Mouse (Mus musculus) limb, embryonic 14.5 days (tissue): ENCODE measurements around the gene Nlrp14. TPM values are rescaled to one million over a fixed set of nuclear protein-coding genes. Genes with fewer than 3 reads are reported as not detected.

Experiments used
- ATAC-seq: fragments of 200-750 bp; cut with Nextera tagmentation; 2 replicates; pipeline ENCODE4 v1.8.0; 2017; ENCODE audit warnings: low read depth, moderate number of reproducible peaks, moderate TSS enrichment; ENCODE audit not compliant: low FRiP score
- DNase-seq: peaks from one replicate; pipeline ENCODE4 v3.0.0-alpha.2; 2015; ENCODE audit warnings: low spot score
- H3K27ac ChIP-seq: fragments of 300-500 bp; sonication (generic); replicated peaks from 2 replicates; pipeline ENCODE4 v1.5.1; 2014; ENCODE audit warnings: low read depth, mild to moderate bottlenecking, low read length, moderate library complexity, mixed read lengths
- H3K27me3 ChIP-seq: fragments of 300-500 bp; sonication (generic); 2 replicates; pipeline ENCODE4 v1.6.1; 2014; ENCODE audit warnings: low read length, mixed read lengths; ENCODE audit not compliant: control insufficient read depth, insufficient read depth
- H3K36me3 ChIP-seq: fragments of 300-500 bp; sonication (generic); 2 replicates; pipeline ENCODE4 v1.6.1; 2014; ENCODE audit warnings: mild to moderate bottlenecking, low read length, moderate library complexity, mixed read lengths; ENCODE audit not compliant: control insufficient read depth, insufficient read depth
- H3K4me1 ChIP-seq: fragments of 300-500 bp; sonication (generic); 2 replicates; pipeline ENCODE4 v1.6.1; 2014; ENCODE audit warnings: antibody characterized with exemption, low read length, mixed read lengths; ENCODE audit not compliant: control insufficient read depth, insufficient read depth
- H3K4me2 ChIP-seq: fragments of 300-500 bp; sonication (generic); replicated peaks from 2 replicates; pipeline ENCODE4 v1.6.1; 2014; ENCODE audit warnings: low read depth, mild to moderate bottlenecking, low read length, moderate library complexity; ENCODE audit not compliant: severe bottlenecking
- H3K4me3 ChIP-seq: fragments of 300-500 bp; sonication (generic); replicated peaks from 2 replicates; pipeline ENCODE4 v1.5.1; 2014; ENCODE audit warnings: low read length
- H3K9ac ChIP-seq: fragments of 300-500 bp; sonication (generic); 2 replicates; pipeline ENCODE4 v1.6.1; 2014; ENCODE audit warnings: mild to moderate bottlenecking, low read depth, low read length, moderate library complexity; ENCODE audit not compliant: severe bottlenecking
- H3K9me3 ChIP-seq: fragments of 300-500 bp; sonication (generic); 2 replicates; pipeline ENCODE4 v1.6.1; 2016; ENCODE audit warnings: low read length; ENCODE audit not compliant: control insufficient read depth
- POLR2A ChIP-seq: fragments of 200-500 bp; IDR thresholded peaks from 2 replicates; pipeline ENCODE4 v1.8.0; 2012; ENCODE audit warnings: inconsistent platforms, mild to moderate bottlenecking, moderate library complexity, borderline replicate concordance; ENCODE audit not compliant: insufficient read depth, insufficient read length; ENCODE audit errors: extremely low read depth
- WGBS: fragments of 180-500 bp; shearing (Covaris S2); extraction: QIAGEN DNeasy Blood & Tissue Kit; methylation state at CpG from one replicate; pipeline ENCODE4 v1.1.7; 2014; 5-methylcytosine and 5-hydroxymethylcytosine counted together
- polyA plus RNA-seq, 2 experiments: library from polyadenylated mRNA; depleted of rRNA in 1 of 2; stranded (reverse) in 1 of 2; unstranded in 1 of 2; fragments of >200 nt; fragmentation: Nextera tagmentation in 1 of 2; extraction: Ambion mirVana in 1 of 2; gene quantifications; 2 replicates each; pipeline versions ENCODE4 v1.2.1 to v1.2.3; 2012 to 2014

Gene Nlrp14
- polyA plus RNA-seq, 2 experiments, result not detected

DNA sequence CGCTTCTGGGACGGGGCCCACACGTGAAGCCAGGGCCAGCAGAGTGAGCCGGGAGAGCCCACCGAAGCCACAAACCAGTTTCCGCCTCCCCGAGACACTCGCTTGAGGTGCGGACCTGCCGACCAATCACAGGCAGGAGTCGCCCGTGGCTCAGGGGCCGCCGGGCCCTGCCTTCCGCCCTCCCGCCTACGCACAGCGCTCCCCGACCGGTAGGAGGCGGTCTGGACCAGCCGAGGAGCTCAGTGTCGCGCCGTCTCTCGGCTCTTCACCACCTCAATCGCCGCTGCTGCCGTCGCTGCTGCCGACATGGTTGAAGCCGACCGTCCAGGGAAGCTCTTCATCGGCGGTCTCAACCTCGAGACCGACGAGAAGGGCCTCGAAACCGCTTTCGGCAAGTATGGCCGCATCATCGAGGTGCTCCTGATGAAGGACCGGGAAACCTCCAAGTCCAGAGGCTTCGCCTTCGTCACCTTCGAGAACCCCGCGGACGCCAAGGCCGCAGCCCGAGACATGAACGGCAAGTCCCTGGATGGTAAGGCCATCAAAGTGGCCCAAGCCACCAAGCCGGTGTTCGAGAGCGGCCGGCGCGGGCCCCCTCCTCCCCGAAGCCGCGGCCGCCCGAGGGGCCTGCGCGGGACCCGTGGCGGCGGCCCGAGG lies 42.5 kb downstream of the Nlrp14 start, which contains the start of gene Rbmxl2:
Gene Rbmxl2, plus strand, starts transcription at position 242 of the 657 bp plus-strand sequence.
- H3K27ac ChIP-seq, result no peak within 1 kb of the TSS
- TF ChIP-seq POLR2A, result no peak
- H3K9ac ChIP-seq, result no peak within 1 kb of the TSS
- no peaks in the 10 kb centered on the region for H3K4me1 ChIP-seq
- H3K27me3 ChIP-seq, result peaks cover 37% of the 10 kb centered on the region
- peaks cover 16% of the 10 kb centered on the region for H3K9me3 ChIP-seq
- no peaks in the 10 kb centered on the region for H3K36me3 ChIP-seq
- H3K4me2 ChIP-seq, result no peak within 1 kb of the TSS
- WGBS, result 44% methylated on average over 65 of the region's 70 CpGs
- DNase-seq, result no peak
- no peak for ATAC-seq
- H3K4me3 ChIP-seq, result peak within 1 kb of the TSS; percentile 18

DNA sequence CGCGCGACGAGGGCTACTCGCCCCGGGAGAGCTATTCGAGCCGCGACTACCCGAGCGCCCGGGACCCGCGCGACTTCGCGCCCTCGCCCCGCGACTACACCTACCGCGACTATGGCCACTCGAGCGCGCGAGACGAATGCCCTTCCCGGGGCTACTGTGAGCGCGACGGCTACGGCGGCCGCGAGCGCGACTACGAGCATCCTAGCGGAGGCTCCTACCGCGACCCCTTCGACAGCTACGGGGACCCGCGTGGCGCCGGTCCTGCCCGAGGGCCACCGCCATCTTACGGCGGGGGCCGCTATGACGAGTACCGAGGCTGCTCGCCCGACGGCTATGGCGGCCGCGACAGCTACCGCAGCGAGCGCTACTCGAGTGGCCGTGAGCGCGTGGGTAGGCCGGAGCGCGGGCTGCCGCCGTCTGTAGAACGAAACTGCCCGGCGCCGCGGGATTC lies 43.4 kb downstream of the Nlrp14 start:
- H3K9ac ChIP-seq, result no peak overlapping the region
- H3K27ac ChIP-seq, result no peak overlapping the region
- no peak for DNase-seq
- H3K4me3 ChIP-seq, result peak overlapping the region; percentile 18
- peaks cover 16% of the 10 kb centered on the region for H3K9me3 ChIP-seq
- H3K4me1 ChIP-seq, result no peaks in the 10 kb centered on the region
- H3K36me3 ChIP-seq, result no peaks in the 10 kb centered on the region
- no peak for TF ChIP-seq POLR2A
- ATAC-seq, result no peak
- H3K27me3 ChIP-seq, result peaks cover 37% of the 10 kb centered on the region
- WGBS, result 24% methylated on average over 33 of the region's 77 CpGs
- no peak overlapping the region for H3K4me2 ChIP-seq

DNA sequence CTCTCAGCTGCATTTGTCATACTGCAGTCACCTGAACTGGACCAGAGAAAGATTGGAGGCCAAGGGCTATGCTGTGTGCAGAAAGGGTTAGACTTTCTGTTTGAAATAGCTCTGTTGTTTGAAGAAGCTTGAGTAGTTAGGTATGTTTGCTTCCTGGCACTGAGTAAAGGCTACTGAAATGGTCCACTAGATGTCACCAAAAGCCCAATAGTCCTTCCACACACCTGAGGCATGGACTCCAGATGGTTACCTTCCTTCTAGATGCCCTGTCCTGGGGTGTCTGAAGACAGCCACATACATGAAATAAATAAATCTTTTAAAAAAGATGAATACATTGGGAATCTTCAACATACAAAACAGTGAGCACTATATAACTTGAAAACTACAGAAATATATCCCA lies 48.9 kb downstream of the Nlrp14 start:
- DNase-seq (peak; percentile 33), ATAC-seq (no peak)
- TF ChIP-seq POLR2A, result no peak
- H3K4me2 ChIP-seq, result no peak overlapping the region
- H3K4me1 ChIP-seq, result no peaks in the 10 kb centered on the region
- no peak overlapping the region for H3K4me3 ChIP-seq
- H3K27me3 ChIP-seq, result peaks cover 11% of the 10 kb centered on the region
- H3K27ac ChIP-seq, result no peak overlapping the region
- H3K36me3 ChIP-seq, result no peaks in the 10 kb centered on the region
- no peaks in the 10 kb centered on the region for H3K9me3 ChIP-seq
- H3K9ac ChIP-seq, result no peak overlapping the region

DNA sequence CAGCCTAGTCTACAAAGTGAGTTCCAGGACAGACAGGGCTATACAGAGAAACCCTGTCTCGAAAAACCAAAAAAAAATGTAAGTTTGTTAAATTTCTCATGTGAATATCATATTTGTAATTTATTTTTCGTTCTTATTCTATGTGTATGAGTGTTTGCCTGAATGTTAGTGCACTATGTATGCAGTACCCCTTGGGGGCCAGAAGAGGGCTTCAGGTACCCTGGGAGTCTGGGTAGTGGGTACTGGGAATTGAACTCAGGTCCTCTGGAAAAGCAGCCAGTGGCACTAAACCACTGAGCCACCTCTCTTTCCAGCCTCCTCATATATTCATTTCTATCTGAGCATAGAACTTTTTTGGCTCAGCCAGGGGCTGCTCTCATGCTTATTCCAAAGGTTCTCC lies 50.1 kb downstream of the Nlrp14 start:
- no peak for DNase-seq

DNA sequence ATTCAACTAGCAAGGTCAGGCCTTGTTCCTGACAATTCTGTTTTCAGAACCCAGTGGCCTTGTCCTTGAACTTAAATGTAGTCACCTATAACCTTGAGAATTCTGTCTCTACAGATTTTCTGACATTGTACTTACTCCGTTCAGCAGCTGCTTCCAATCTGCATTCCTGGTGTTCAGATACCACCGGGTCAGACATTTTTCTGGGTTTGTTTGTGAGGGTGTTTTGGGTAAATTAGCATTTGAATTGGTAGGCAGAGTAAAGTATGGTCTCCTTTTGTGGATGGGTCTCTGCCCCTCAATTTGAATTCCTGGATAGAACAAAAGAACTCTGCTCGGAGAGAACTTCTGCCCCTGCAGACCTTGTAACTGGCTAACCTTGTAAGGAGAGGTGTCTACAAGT lies 70.1 kb downstream of the Nlrp14 start:
- no peaks in the 10 kb centered on the region for H3K9me3 ChIP-seq
- H3K4me1 ChIP-seq, result no peaks in the 10 kb centered on the region
- no peak for ATAC-seq
- no peak overlapping the region for H3K4me2 ChIP-seq
- DNase-seq, result no peak
- H3K9ac ChIP-seq, result no peak overlapping the region
- 60% methylated on average over 3 of the region's 3 CpGs for WGBS
- H3K27me3 ChIP-seq, result no peaks in the 10 kb centered on the region
- H3K4me3 ChIP-seq, result no peak overlapping the region
- H3K27ac ChIP-seq, result no peak overlapping the region
- no peaks in the 10 kb centered on the region for H3K36me3 ChIP-seq
- no peak for TF ChIP-seq POLR2A

More for the DNA sequence above, 50.1 kb downstream of the Nlrp14 start:
- H3K27me3 ChIP-seq, result no peaks in the 10 kb centered on the region
- H3K4me2 ChIP-seq, result no peak overlapping the region
- no peak for ATAC-seq
- H3K9me3 ChIP-seq, result no peaks in the 10 kb centered on the region
- 72% methylated on average over 2 of the region's 2 CpGs for WGBS
- no peak for TF ChIP-seq POLR2A
- H3K36me3 ChIP-seq, result no peaks in the 10 kb centered on the region
- no peaks in the 10 kb centered on the region for H3K4me1 ChIP-seq
- no peak overlapping the region for H3K4me3 ChIP-seq
- no peak overlapping the region for H3K27ac ChIP-seq
- no peak overlapping the region for H3K9ac ChIP-seq
